Mouse (Mus musculus): ENCODE measurements around the gene Zc3h4. TPM values are rescaled to one million over a fixed set of nuclear protein-coding genes. Genes with fewer than 3 reads are reported as not detected.

Gene Zc3h4
- polyA plus RNA-seq, 1 experiment = 42.0 TPM

DNA sequence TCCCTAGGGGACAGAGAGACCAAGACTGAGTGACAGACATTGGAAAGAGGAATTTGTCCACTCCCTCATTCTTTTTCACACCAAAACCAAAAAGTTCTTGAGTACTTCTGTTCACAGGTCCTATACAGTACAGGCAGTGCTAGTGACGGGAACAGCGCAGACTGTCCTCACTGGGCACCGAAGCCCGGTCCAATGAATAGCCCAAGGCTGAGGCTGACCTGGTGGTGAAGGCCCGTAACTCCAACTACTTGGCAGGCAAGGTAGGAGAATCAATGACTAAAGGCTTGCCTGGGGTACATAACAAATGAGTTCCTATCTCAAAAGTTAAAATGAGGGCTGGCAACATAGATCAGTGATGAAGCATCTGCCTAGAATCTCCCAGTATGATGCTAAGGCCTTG, 64.9 kb downstream of the Zc3h4 start:
- 89% methylated on average over 5 of the region's 5 CpGs for WGBS
- no peak for DNase-seq

DNA sequence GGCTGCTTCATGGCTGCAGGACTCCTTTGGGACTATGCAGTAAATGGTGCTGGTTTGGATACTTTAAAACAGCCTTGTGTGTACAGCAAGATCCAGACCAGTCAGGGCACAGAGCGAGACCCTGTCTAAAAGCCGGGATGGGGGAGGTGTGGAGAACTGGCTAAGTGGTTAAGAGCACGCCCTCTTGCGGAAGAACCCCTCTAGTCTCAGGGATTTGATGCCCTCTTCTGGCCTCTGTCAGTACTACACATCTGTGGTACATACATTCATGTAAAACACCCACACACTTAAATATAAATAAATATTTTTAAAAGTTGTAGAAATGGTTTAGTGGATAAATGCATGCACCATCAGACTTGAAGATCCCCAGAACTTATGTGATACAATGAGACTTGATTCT, 65.9 kb downstream of the Zc3h4 start:
- H3K4me1 ChIP-seq (ENCODE audit: control insufficient read depth, insufficient read depth, low read length) = no peaks in the 10 kb centered on the region
- no peaks in the 10 kb centered on the region for H3K27me3 ChIP-seq (ENCODE audit: control insufficient read depth, insufficient read depth, low read length)
- H3K27ac ChIP-seq (ENCODE audit: insufficient read depth, low read length) = no peak overlapping the region
- WGBS = 62% methylated on average over 4 of the region's 4 CpGs
- H3K4me3 ChIP-seq (replicated peaks; ENCODE audit: insufficient read depth, low read depth, low read length) = no peak overlapping the region
- no peak for TF ChIP-seq POLR2A (IDR thresholded peaks at IDR 0.05; ENCODE audit: borderline replicate concordance, insufficient read depth, low read length)
- no peak for TF ChIP-seq CTCF (IDR thresholded peaks at IDR 0.05; ENCODE audit: borderline replicate concordance, insufficient read depth, low read depth, low read length)
- no peak for DNase-seq

More for the DNA sequence above, 64.9 kb downstream of the Zc3h4 start:
- Histone ChIP-seq H3K27ac (ENCODE audit: insufficient read depth, low read length) (no peak overlapping the region), H3K4me1 (ENCODE audit: control insufficient read depth, insufficient read depth, low read length) (peaks cover 5% of the 10 kb centered on the region), H3K4me3 (replicated peaks; ENCODE audit: insufficient read depth, low read depth, low read length) (no peak overlapping the region), H3K27me3 (ENCODE audit: control insufficient read depth, insufficient read depth, low read length) (no peaks in the 10 kb centered on the region)
- TF ChIP-seq POLR2A (IDR thresholded peaks at IDR 0.05; ENCODE audit: borderline replicate concordance, insufficient read depth, low read length) = no peak
- TF ChIP-seq CTCF (IDR thresholded peaks at IDR 0.05; ENCODE audit: borderline replicate concordance, insufficient read depth, low read depth, low read length) = no peak

DNA sequence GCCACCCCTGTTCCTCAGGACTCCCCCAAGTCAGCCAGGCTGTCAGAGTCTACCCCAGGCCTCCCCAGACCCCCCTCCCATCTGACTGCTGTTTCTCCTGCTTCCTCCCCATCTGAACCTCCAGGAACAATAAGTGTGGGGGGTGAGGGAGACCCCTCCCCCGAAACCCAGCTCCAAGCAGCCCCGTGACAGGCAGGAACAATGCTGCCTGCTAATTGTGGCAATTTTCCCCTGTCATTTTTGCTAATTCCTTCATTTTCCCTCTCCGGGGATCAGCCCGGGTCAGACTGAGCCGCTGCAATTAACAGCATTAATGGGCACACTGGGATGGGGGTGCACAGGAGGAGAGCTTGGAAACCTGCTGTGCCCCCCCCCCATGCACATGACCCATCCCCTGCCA, 67.4 kb downstream of the Zc3h4 start:
- Histone ChIP-seq H3K4me1 (ENCODE audit: control insufficient read depth, insufficient read depth, low read length) (no peaks in the 10 kb centered on the region), H3K27ac (ENCODE audit: insufficient read depth, low read length) (no peak overlapping the region), H3K4me3 (replicated peaks; ENCODE audit: insufficient read depth, low read depth, low read length) (no peak overlapping the region), H3K27me3 (ENCODE audit: control insufficient read depth, insufficient read depth, low read length) (0 out of 2 replicates have a peak, but pooled peaks cover 1% of the 10 kb centered on the region)
- no peak for DNase-seq
- WGBS = 18% methylated on average over 5 of the region's 5 CpGs
- no peak for TF ChIP-seq POLR2A (IDR thresholded peaks at IDR 0.05; ENCODE audit: borderline replicate concordance, insufficient read depth, low read length)
- TF ChIP-seq CTCF (IDR thresholded peaks at IDR 0.05; ENCODE audit: borderline replicate concordance, insufficient read depth, low read depth, low read length) = no peak

DNA sequence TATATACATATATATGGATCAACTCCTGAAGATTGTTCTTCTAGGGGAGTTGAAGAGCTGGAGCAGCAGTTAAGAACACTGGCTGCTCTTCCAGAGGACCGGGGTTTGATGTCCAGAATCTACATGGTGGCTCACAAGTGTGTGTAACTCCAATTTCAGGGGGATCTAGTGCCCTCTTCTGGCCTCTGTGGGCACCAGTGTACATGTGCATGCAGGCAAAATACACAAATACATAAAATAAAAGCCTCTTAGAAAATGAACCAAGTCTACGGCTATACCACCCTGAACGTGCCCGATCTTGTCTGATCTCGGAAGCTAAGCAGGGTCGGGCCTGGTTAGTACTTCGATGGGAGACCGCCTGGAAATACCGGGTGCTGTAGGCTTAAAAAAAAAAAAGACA, 70.8 kb downstream of the Zc3h4 start:
- Histone ChIP-seq H3K27me3 (ENCODE audit: control insufficient read depth, insufficient read depth, low read length) (peaks cover 9% of the 10 kb centered on the region; the same call in 1 of the 2 replicates), H3K4me3 (replicated peaks; ENCODE audit: insufficient read depth, low read depth, low read length) (no peak overlapping the region), H3K27ac (ENCODE audit: insufficient read depth, low read length) (no peak overlapping the region), H3K4me1 (ENCODE audit: control insufficient read depth, insufficient read depth, low read length) (no peaks in the 10 kb centered on the region)
- DNase-seq = no peak
- TF ChIP-seq POLR2A (IDR thresholded peaks at IDR 0.05; ENCODE audit: borderline replicate concordance, insufficient read depth, low read length) = no peak
- WGBS = 43% methylated on average over 9 of the region's 9 CpGs

DNA sequence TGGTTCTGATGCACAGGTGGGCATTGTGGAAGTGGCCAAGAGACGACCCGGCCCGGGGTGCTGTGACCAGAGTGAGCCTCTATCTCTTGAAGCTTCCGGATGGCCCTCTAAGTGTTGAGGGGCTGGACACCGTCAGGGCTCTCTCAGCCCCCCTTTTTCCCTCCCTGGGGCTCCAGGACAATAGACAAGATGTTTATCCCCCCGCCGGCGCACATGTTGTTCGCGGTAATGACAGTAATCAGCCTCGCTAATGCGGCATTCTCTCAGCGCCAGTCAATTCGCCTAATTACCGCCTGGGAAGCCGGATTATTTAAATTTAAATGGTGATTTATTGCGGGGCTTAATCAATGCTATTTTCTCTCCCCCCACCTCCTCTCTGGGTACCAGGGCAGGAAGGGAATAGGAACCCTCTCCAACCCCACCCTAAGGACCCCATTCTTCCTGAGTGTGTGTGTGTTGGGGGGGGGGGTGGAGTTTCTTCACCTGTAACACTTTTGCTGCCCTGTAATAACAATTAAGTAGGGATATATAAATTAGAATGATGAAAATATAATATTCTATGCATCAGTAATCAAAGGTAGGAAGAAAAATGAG, 71.5 kb downstream of the Zc3h4 start:
- WGBS = 14% methylated on average over 17 of the region's 17 CpGs
- no peak overlapping the region for H3K4me3 ChIP-seq (replicated peaks; ENCODE audit: insufficient read depth, low read depth, low read length)
- no peaks in the 10 kb centered on the region for H3K4me1 ChIP-seq (ENCODE audit: control insufficient read depth, insufficient read depth, low read length)
- peaks cover 9% of the 10 kb centered on the region; the same call in 1 of the 2 replicates for H3K27me3 ChIP-seq (ENCODE audit: control insufficient read depth, insufficient read depth, low read length)
- no peak for DNase-seq
- H3K27ac ChIP-seq (ENCODE audit: insufficient read depth, low read length) = no peak overlapping the region
- TF ChIP-seq POLR2A (IDR thresholded peaks at IDR 0.05; ENCODE audit: borderline replicate concordance, insufficient read depth, low read length) = no peak
- no peak for TF ChIP-seq CTCF (IDR thresholded peaks at IDR 0.05; ENCODE audit: borderline replicate concordance, insufficient read depth, low read depth, low read length)

DNA sequence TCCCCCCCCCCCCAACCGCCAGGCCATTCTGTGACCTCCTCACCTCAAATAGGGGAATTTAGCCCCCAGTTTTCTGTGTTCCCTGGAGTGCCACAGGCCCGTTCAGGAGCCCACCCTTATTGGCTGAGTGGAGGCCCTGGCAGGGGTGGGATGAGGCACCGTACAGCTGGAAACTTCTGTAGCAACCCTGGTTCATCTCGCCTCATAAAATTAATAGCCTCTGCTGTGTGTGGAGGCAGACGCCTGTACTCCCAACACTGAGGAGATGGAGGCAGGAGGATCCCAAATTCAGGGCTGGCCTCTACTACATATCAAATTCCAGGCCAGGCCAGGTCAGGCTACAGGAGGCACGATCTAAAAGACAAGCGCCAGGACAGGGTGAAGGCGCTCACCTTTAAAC, 73.1 kb downstream of the Zc3h4 start:
- DNase-seq = no peak
- peaks cover 9% of the 10 kb centered on the region; the same call in 1 of the 2 replicates for H3K27me3 ChIP-seq (ENCODE audit: control insufficient read depth, insufficient read depth, low read length)
- no peak for TF ChIP-seq POLR2A (IDR thresholded peaks at IDR 0.05; ENCODE audit: borderline replicate concordance, insufficient read depth, low read length)
- no peak for TF ChIP-seq CTCF (IDR thresholded peaks at IDR 0.05; ENCODE audit: borderline replicate concordance, insufficient read depth, low read depth, low read length)
- no peaks in the 10 kb centered on the region for H3K4me1 ChIP-seq (ENCODE audit: control insufficient read depth, insufficient read depth, low read length)
- H3K4me3 ChIP-seq (replicated peaks; ENCODE audit: insufficient read depth, low read depth, low read length) = no peak overlapping the region
- H3K27ac ChIP-seq (ENCODE audit: insufficient read depth, low read length) = no peak overlapping the region
- 71% methylated on average over 8 of the region's 8 CpGs for WGBS

DNA sequence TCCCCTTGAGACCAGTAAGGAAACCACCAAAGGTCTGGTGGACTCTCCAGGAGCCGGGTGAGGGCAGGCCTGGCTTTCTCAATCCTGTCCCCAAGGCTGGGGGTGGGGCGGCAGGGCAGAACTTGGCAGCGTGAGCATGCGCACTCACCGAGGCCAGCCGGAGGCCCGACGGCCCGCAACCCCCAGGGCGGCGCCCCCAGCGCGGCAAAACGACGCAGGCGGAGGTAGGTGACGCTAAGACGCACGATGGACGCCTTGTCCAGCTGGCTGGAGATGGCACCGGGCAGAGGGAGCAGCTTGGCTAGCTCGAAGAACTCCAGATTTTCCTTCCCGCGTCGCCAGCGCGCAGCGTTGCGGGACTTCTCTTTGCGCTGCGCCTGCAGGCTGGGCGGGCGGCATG, 73.7 kb downstream of the Zc3h4 start:
- H3K4me3 ChIP-seq (replicated peaks; ENCODE audit: insufficient read depth, low read depth, low read length) = no peak overlapping the region
- H3K4me1 ChIP-seq (ENCODE audit: control insufficient read depth, insufficient read depth, low read length) = no peaks in the 10 kb centered on the region
- no peak for DNase-seq
- 3% methylated on average over 33 of the region's 33 CpGs for WGBS
- H3K27ac ChIP-seq (ENCODE audit: insufficient read depth, low read length) = no peak overlapping the region
- H3K27me3 ChIP-seq (ENCODE audit: control insufficient read depth, insufficient read depth, low read length) = peaks cover 9% of the 10 kb centered on the region; the same call in 1 of the 2 replicates
- TF ChIP-seq POLR2A (IDR thresholded peaks at IDR 0.05; ENCODE audit: borderline replicate concordance, insufficient read depth, low read length) (no peak), CTCF (IDR thresholded peaks at IDR 0.05; ENCODE audit: borderline replicate concordance, insufficient read depth, low read depth, low read length) (no peak)

DNA sequence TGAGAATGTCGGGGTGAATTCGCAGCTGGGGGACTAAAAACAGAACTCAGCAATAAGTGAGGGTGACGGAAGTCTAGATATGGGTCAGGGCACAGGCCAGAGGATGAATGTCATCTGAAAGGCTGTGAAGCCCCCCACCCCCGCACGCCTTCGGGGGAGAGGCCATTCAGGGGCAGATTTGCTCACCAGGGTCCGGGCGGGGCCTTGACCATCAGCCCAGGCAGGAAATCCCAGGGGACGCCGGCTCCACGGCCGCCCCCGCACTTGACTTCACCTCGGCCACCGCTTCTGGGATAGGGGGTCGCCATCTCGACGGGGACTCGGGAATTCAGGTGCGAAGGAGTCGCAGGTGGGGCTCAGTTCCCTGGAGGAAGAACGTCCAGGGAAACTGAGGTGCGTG, 74.6 kb downstream of the Zc3h4 start:
- 3% methylated on average over 23 of the region's 23 CpGs for WGBS
- TF ChIP-seq CTCF (IDR thresholded peaks at IDR 0.05; ENCODE audit: borderline replicate concordance, insufficient read depth, low read depth, low read length) (no peak), POLR2A (IDR thresholded peaks at IDR 0.05; ENCODE audit: borderline replicate concordance, insufficient read depth, low read length) (no peak)
- Histone ChIP-seq H3K4me1 (ENCODE audit: control insufficient read depth, insufficient read depth, low read length) (no peaks in the 10 kb centered on the region), H3K27me3 (ENCODE audit: control insufficient read depth, insufficient read depth, low read length) (peaks cover 9% of the 10 kb centered on the region; the same call in 1 of the 2 replicates), H3K27ac (ENCODE audit: insufficient read depth, low read length) (no peak overlapping the region), H3K4me3 (replicated peaks; ENCODE audit: insufficient read depth, low read depth, low read length) (no peak overlapping the region)
- no peak for DNase-seq

All from cerebellum, adult 2 months (tissue).